Mouse (Mus musculus) forebrain, embryonic 14.5 days (tissue): ENCODE data around the gene Muc2. TPM values are rescaled to one million over a fixed set of nuclear protein-coding genes. Genes with fewer than 3 reads are reported as not detected.
"Not testable (repeated sequence)": the region's sequence is repeated elsewhere in the genome, so short reads cannot be mapped to it uniquely, and the experiment has no call there.

Experiments
- ATAC-seq: fragments of 200-750 bp; cut with Nextera tagmentation; 2 replicates; pipeline ENCODE4 v1.8.0; 2017; ENCODE audit warnings: mild to moderate bottlenecking, moderate library complexity
- DNase-seq: peaks from one replicate; pipeline ENCODE4 v3.0.0-alpha.2; 2015; ENCODE audit warnings: low spot score
- H3K27ac ChIP-seq: fragments of 300-500 bp; sonication (generic); 2 replicates; pipeline ENCODE4 v1.5.1; 2014; ENCODE audit warnings: low read depth, mild to moderate bottlenecking, control low read depth, low read length, moderate library complexity
- H3K27me3 ChIP-seq: fragments of 300-500 bp; sonication (generic); replicated peaks from 2 replicates; pipeline ENCODE4 v1.6.1; 2014; ENCODE audit warnings: low read length, control low read depth, mixed read lengths; ENCODE audit not compliant: control insufficient read depth, insufficient read depth
- H3K36me3 ChIP-seq: fragments of 300-500 bp; sonication (generic); 2 replicates; pipeline ENCODE4 v1.6.1; 2014; ENCODE audit warnings: low read length, control low read depth; ENCODE audit not compliant: control insufficient read depth, insufficient read depth
- H3K4me1 ChIP-seq: fragments of 300-500 bp; sonication (generic); 2 replicates; pipeline ENCODE4 v1.6.1; 2014; ENCODE audit warnings: antibody characterized with exemption, low read length, control low read depth; ENCODE audit not compliant: control insufficient read depth, insufficient read depth
- H3K4me2 ChIP-seq: fragments of 300-500 bp; sonication (generic); 2 replicates; pipeline ENCODE4 v1.6.1; 2014; ENCODE audit warnings: mild to moderate bottlenecking, control low read depth, low read length
- H3K4me3 ChIP-seq: fragments of 300-500 bp; sonication (generic); 2 replicates; pipeline ENCODE4 v1.5.1; 2014; ENCODE audit warnings: low read depth, low read length, control low read depth
- H3K9ac ChIP-seq: fragments of 300-500 bp; sonication (generic); 2 replicates; pipeline ENCODE4 v1.6.1; 2014; ENCODE audit warnings: mild to moderate bottlenecking, low read length, control low read depth, moderate library complexity
- H3K9me3 ChIP-seq: fragments of 300-500 bp; sonication (generic); replicated peaks from 2 replicates; pipeline ENCODE4 v1.6.1; 2016; ENCODE audit warnings: low read length, control low read depth, mixed read lengths; ENCODE audit not compliant: control insufficient read depth
- WGBS: fragments of 180-500 bp; shearing (Covaris S2); extraction: QIAGEN DNeasy Blood & Tissue Kit; methylation state at CpG from one replicate; pipeline ENCODE4 v1.1.7; 2014; 5-methylcytosine and 5-hydroxymethylcytosine counted together
- polyA plus RNA-seq: library from polyadenylated mRNA; unstranded; fragments of >200 nt; fragmentation: Nextera tagmentation; extraction: Ambion mirVana; gene quantifications from 2 replicates; pipeline ENCODE4 v1.2.1, GENCODE M21; 2014

The Muc2 gene
- polyA plus RNA-seq, 1 experiment from 2014 or later: not detected

- DNase-seq (peak; percentile 41), ATAC-seq (no peak)
- Histone ChIP-seq H3K36me3 (no peaks in the 10 kb centered on the region), H3K27me3 (no peaks in the 10 kb centered on the region), H3K9me3 (no peaks in the 10 kb centered on the region), H3K4me1 (no peaks in the 10 kb centered on the region), H3K27ac (no peak overlapping the region), H3K4me3 (no peak overlapping the region), H3K9ac (no peak overlapping the region), H3K4me2 (no peak overlapping the region)
- 12% methylated on average over 4 of the region's 4 CpGs for WGBS
Observed at GRCm38 (mm10) chr7:141666190-141666589, 23.9 kb upstream of the Muc2 start.

- H3K4me1 ChIP-seq, H3K27ac ChIP-seq, H3K36me3 ChIP-seq, H3K9me3 ChIP-seq, H3K4me3 ChIP-seq, H3K4me2 ChIP-seq, H3K9ac ChIP-seq, H3K27me3 ChIP-seq, ATAC-seq, DNase-seq: not testable (repeated sequence)
- 87% methylated on average over 3 of the region's 3 CpGs for WGBS
Observed at GRCm38 (mm10) chr7:141669097-141669496, 21.0 kb upstream of the Muc2 start.

- peak; percentile 8 for DNase-seq
- no peak for ATAC-seq
- H3K4me2 ChIP-seq: no peak overlapping the region
- no peaks in the 10 kb centered on the region for H3K36me3 ChIP-seq
- no peak overlapping the region for H3K9ac ChIP-seq
- H3K4me1 ChIP-seq: no peaks in the 10 kb centered on the region
- 77% methylated on average over 4 of the region's 4 CpGs for WGBS
- no peak overlapping the region for H3K27ac ChIP-seq
- no peaks in the 10 kb centered on the region for H3K9me3 ChIP-seq
- H3K4me3 ChIP-seq: no peak overlapping the region
- no peaks in the 10 kb centered on the region for H3K27me3 ChIP-seq
Observed at GRCm38 (mm10) chr7:141670999-141671398, 19.1 kb upstream of the Muc2 start.

GRCm38 (mm10) chr7:141671626-141672291 is 18.4 kb upstream of the Muc2 start:
- H3K27me3 ChIP-seq: no peaks in the 10 kb centered on the region
- H3K9ac ChIP-seq: no peak overlapping the region
- H3K27ac ChIP-seq: no peak overlapping the region
- no peaks in the 10 kb centered on the region for H3K36me3 ChIP-seq
- H3K9me3 ChIP-seq: no peaks in the 10 kb centered on the region
- DNase-seq (no peak), ATAC-seq (no peak)
- 92% methylated on average over 5 of the region's 5 CpGs for WGBS
- H3K4me2 ChIP-seq: no peak overlapping the region
- H3K4me3 ChIP-seq: no peak overlapping the region
- H3K4me1 ChIP-seq: no peaks in the 10 kb centered on the region

- DNase-seq (no peak), ATAC-seq (no peak)
- no peaks in the 10 kb centered on the region for H3K4me1 ChIP-seq
- H3K9me3 ChIP-seq: no peaks in the 10 kb centered on the region
- no peak overlapping the region for H3K27ac ChIP-seq
- H3K27me3 ChIP-seq: no peaks in the 10 kb centered on the region
- no peak overlapping the region for H3K9ac ChIP-seq
- 81% methylated on average over 4 of the region's 4 CpGs for WGBS
- no peak overlapping the region for H3K4me2 ChIP-seq
- no peak overlapping the region for H3K4me3 ChIP-seq
- H3K36me3 ChIP-seq: no peaks in the 10 kb centered on the region
Observed at GRCm38 (mm10) chr7:141678922-141679321, 11.2 kb upstream of the Muc2 start.

- Histone ChIP-seq H3K4me3 (no peak overlapping the region), H3K4me1 (no peaks in the 10 kb centered on the region), H3K27me3 (no peaks in the 10 kb centered on the region), H3K36me3 (no peaks in the 10 kb centered on the region), H3K27ac (no peak overlapping the region), H3K9me3 (no peaks in the 10 kb centered on the region), H3K9ac (no peak overlapping the region), H3K4me2 (no peak overlapping the region)
- 73% methylated on average over 10 of the region's 10 CpGs for WGBS
- no peak for ATAC-seq
- no peak for DNase-seq
Observed at GRCm38 (mm10) chr7:141687330-141687729, 2.8 kb upstream of the Muc2 start.

- ATAC-seq: no peak
- Histone ChIP-seq H3K27me3 (no peaks in the 10 kb centered on the region), H3K27ac (no peak overlapping the region), H3K4me1 (no peaks in the 10 kb centered on the region), H3K9me3 (no peaks in the 10 kb centered on the region), H3K36me3 (no peaks in the 10 kb centered on the region), H3K4me2 (0 out of 2 replicates have a peak overlapping the region, but pooled peaks have one; percentile 20), H3K9ac (no peak overlapping the region), H3K4me3 (no peak overlapping the region)
- 58% methylated on average over 30 of the region's 30 CpGs for WGBS
- DNase-seq: peak; percentile 16
Observed at GRCm38 (mm10) chr7:141693591-141694273, 3.6 kb downstream of the Muc2 start.

GRCm38 (mm10) chr7:141694274-141694639 is 4.1 kb downstream of the Muc2 start:
- no peak for DNase-seq
- no peak for ATAC-seq
- Histone ChIP-seq H3K9ac (no peak overlapping the region), H3K9me3 (no peaks in the 10 kb centered on the region), H3K4me1 (no peaks in the 10 kb centered on the region), H3K36me3 (no peaks in the 10 kb centered on the region), H3K4me3 (no peak overlapping the region), H3K4me2 (no peak overlapping the region), H3K27ac (no peak overlapping the region), H3K27me3 (no peaks in the 10 kb centered on the region)
- 84% methylated on average over 5 of the region's 5 CpGs for WGBS

GRCm38 (mm10) chr7:141696538-141696937 is 6.4 kb downstream of the Muc2 start:
- H3K4me3 ChIP-seq: no peak overlapping the region
- ATAC-seq: no peak
- no peaks in the 10 kb centered on the region for H3K27me3 ChIP-seq
- H3K4me1 ChIP-seq: no peaks in the 10 kb centered on the region
- H3K27ac ChIP-seq: no peak overlapping the region
- WGBS: 80% methylated on average over 13 of the region's 13 CpGs
- no peak overlapping the region for H3K9ac ChIP-seq
- no peak for DNase-seq
- H3K9me3 ChIP-seq: no peaks in the 10 kb centered on the region
- H3K4me2 ChIP-seq: no peak overlapping the region
- H3K36me3 ChIP-seq: no peaks in the 10 kb centered on the region
